Mouse (Mus musculus) thymus, adult 2 months (tissue): Measurements from ENCODE around the gene Fam192a. TPM values are rescaled to one million over a fixed set of nuclear protein-coding genes. Genes with fewer than 3 reads are reported as not detected.

ENCODE experiments used
- DNase-seq: peaks from one replicate; pipeline ENCODE4 v3.0.0; 2021
- H3K27ac ChIP-seq: fragments of 200-500 bp; 2 replicates; pipeline ENCODE4 v1.5.1; 2012; ENCODE audit warnings: low read length, control low read depth; ENCODE audit not compliant: control insufficient read depth, insufficient read depth
- H3K27me3 ChIP-seq: fragments of 200-500 bp; 2 replicates; pipeline ENCODE4 v1.6.1; 2012; ENCODE audit warnings: mild to moderate bottlenecking, low read length, moderate library complexity, mixed read lengths; ENCODE audit not compliant: control insufficient read depth, insufficient read depth
- H3K36me3 ChIP-seq: fragments of 200-500 bp; 2 replicates; pipeline ENCODE4 v1.6.1; 2012; ENCODE audit warnings: mild to moderate bottlenecking, low read length, moderate library complexity; ENCODE audit not compliant: control insufficient read depth, insufficient read depth
- H3K4me1 ChIP-seq: fragments of 200-500 bp; replicated peaks from 2 replicates; pipeline ENCODE4 v1.6.1; 2012; ENCODE audit warnings: low read length; ENCODE audit not compliant: control insufficient read depth, insufficient read depth
- H3K4me3 ChIP-seq: fragments of 200-500 bp; 2 replicates; pipeline ENCODE4 v1.5.1; 2012; ENCODE audit warnings: mild to moderate bottlenecking, low read length, control low read depth, moderate library complexity; ENCODE audit not compliant: control insufficient read depth, insufficient read depth
- CTCF ChIP-seq: fragments of 200-500 bp; IDR thresholded peaks from 2 replicates; pipeline ENCODE4 v1.5.1; 2012; ENCODE audit warnings: mild to moderate bottlenecking, control low read depth, low read length, moderate library complexity, borderline replicate concordance; ENCODE audit not compliant: control insufficient read depth, poor library complexity, insufficient read depth; ENCODE audit errors: extremely low read depth
- POLR2A ChIP-seq: fragments of 200-500 bp; IDR thresholded peaks from 2 replicates; pipeline ENCODE4 v1.6.1; 2012; ENCODE audit warnings: mild to moderate bottlenecking, low read length, control low read depth, moderate library complexity; ENCODE audit not compliant: control insufficient read depth, poor library complexity, insufficient read depth; ENCODE audit errors: extremely low read depth
- WGBS: fragments of 180-500 bp; shearing (Covaris S2); methylation state at CpG from one replicate; pipeline ENCODE4 v1.1.7; 2018; 5-methylcytosine and 5-hydroxymethylcytosine counted together
- polyA plus RNA-seq: library from polyadenylated mRNA; depleted of rRNA; stranded (reverse); fragments of >200 nt; gene quantifications from 2 replicates; pipeline ENCODE4 v1.2.3, GENCODE M21; 2012

Gene Fam192a
- polyA plus RNA-seq, 1 experiment = 28.3 TPM

- Histone ChIP-seq H3K27me3 (no peaks in the 10 kb centered on the region), H3K27ac (no peak overlapping the region), H3K36me3 (peaks cover 57% of the 10 kb centered on the region), H3K4me3 (no peak overlapping the region), H3K4me1 (no peaks in the 10 kb centered on the region)
- TF ChIP-seq POLR2A (no peak), CTCF (no peak)
- 88% methylated on average over 4 of the region's 4 CpGs for WGBS
- DNase-seq = no peak
These were observed 26.6 kb downstream of the Fam192a start for GRCm38 (mm10) chr8:94575148-94575547.

GRCm38 (mm10) chr8:94574159-94574907 lies 27.5 kb downstream of the Fam192a start:
- peaks cover 55% of the 10 kb centered on the region for H3K36me3 ChIP-seq
- no peaks in the 10 kb centered on the region for H3K4me1 ChIP-seq
- WGBS = 87% methylated on average over 16 of the region's 16 CpGs
- DNase-seq = no peak
- H3K27ac ChIP-seq = no peak overlapping the region
- no peaks in the 10 kb centered on the region for H3K27me3 ChIP-seq
- no peak overlapping the region for H3K4me3 ChIP-seq
- TF ChIP-seq CTCF = no peak
- TF ChIP-seq POLR2A = no peak

GRCm38 (mm10) chr8:94571896-94572295 lies 29.9 kb downstream of the Fam192a start:
- Histone ChIP-seq H3K4me1 (no peaks in the 10 kb centered on the region), H3K27me3 (no peaks in the 10 kb centered on the region), H3K27ac (no peak overlapping the region), H3K4me3 (no peak overlapping the region), H3K36me3 (peaks cover 30% of the 10 kb centered on the region)
- WGBS = 89% methylated on average over 2 of the region's 2 CpGs
- TF ChIP-seq CTCF (no peak), POLR2A (no peak)
- no peak for DNase-seq

- H3K4me3 ChIP-seq = no peak overlapping the region
- 85% methylated on average over 1 of the region's 1 CpGs for WGBS
- H3K27me3 ChIP-seq = no peaks in the 10 kb centered on the region
- no peaks in the 10 kb centered on the region for H3K4me1 ChIP-seq
- DNase-seq = no peak
- H3K36me3 ChIP-seq = peaks cover 6% of the 10 kb centered on the region; the same call in 1 of the 2 replicates
- no peak overlapping the region for H3K27ac ChIP-seq
- no peak for TF ChIP-seq CTCF
These were observed 32.4 kb downstream of the Fam192a start for GRCm38 (mm10) chr8:94569419-94569818.

GRCm38 (mm10) chr8:94568098-94568497 lies 33.7 kb downstream of the Fam192a start:
- Histone ChIP-seq H3K36me3 (no peaks in the 10 kb centered on the region), H3K27me3 (no peaks in the 10 kb centered on the region), H3K4me1 (no peaks in the 10 kb centered on the region), H3K27ac (no peak overlapping the region), H3K4me3 (no peak overlapping the region)
- TF ChIP-seq CTCF (no peak), POLR2A (no peak)
- no peak for DNase-seq
- WGBS = 91% methylated on average over 8 of the region's 8 CpGs

- H3K27ac ChIP-seq = no peak overlapping the region
- H3K4me1 ChIP-seq = no peaks in the 10 kb centered on the region
- DNase-seq = no peak
- TF ChIP-seq POLR2A = no peak
- no peak for TF ChIP-seq CTCF
- no peak overlapping the region for H3K4me3 ChIP-seq
- no peaks in the 10 kb centered on the region for H3K36me3 ChIP-seq
- H3K27me3 ChIP-seq = no peaks in the 10 kb centered on the region
- WGBS = 97% methylated on average over 8 of the region's 8 CpGs
These were observed 34.5 kb downstream of the Fam192a start for GRCm38 (mm10) chr8:94567159-94567849.
